Mouse (Mus musculus) cerebellum, postnatal 10 days (tissue): ENCODE results near the gene Auh.
A peak's percentile ranks its signal among the peaks of the same experiment; 100 is the strongest.

ENCODE experiments used
- DNase-seq, 2 experiments: peaks; one replicate each; pipeline ENCODE4 v3.0.0; 2021; ENCODE audit warnings: mixed read lengths in 2 of 2

Auh gene

GRCm38 (mm10) chr13:52833220-52833619 is 96.3 kb downstream of the Auh start:
- DNase-seq: peak in 1 of 2 experiments; percentile 23

GRCm38 (mm10) chr13:52832481-52833170 is 96.9 kb downstream of the Auh start:
- no peak for DNase-seq

- no peak for DNase-seq
Measured at GRCm38 (mm10) chr13:52831037-52831757, 98.3 kb downstream of the Auh start.

GRCm38 (mm10) chr13:52828946-52829523 is 100.4 kb downstream of the Auh start:
- DNase-seq: peak; percentile 30 to 35

GRCm38 (mm10) chr13:52828217-52828616 is 101.3 kb downstream of the Auh start:
- DNase-seq: no peak

- DNase-seq: no peak
Measured at GRCm38 (mm10) chr13:52826666-52827065, 102.8 kb downstream of the Auh start.

- DNase-seq: no peak
Measured at GRCm38 (mm10) chr13:52824754-52825153, 104.7 kb downstream of the Auh start.

GRCm38 (mm10) chr13:52822165-52823149 is 107.0 kb downstream of the Auh start:
- DNase-seq: no peak

- peak in 1 of 2 experiments; percentile 28 for DNase-seq
Measured at GRCm38 (mm10) chr13:52821571-52821970, 107.9 kb downstream of the Auh start.

GRCm38 (mm10) chr13:52819901-52820300 is 109.6 kb downstream of the Auh start:
- DNase-seq: no peak

- peak; percentile 56 to 68 for DNase-seq
Measured at GRCm38 (mm10) chr13:52818760-52819159, 110.7 kb downstream of the Auh start.

- DNase-seq: peak; percentile 60 to 65
Measured at GRCm38 (mm10) chr13:52817991-52818491, 111.4 kb downstream of the Auh start.

- no peak for DNase-seq
Measured at GRCm38 (mm10) chr13:52813750-52814149, 115.7 kb downstream of the Auh start.

- no peak for DNase-seq
Measured at GRCm38 (mm10) chr13:52812549-52813515, 116.6 kb downstream of the Auh start.

- no peak for DNase-seq
Measured at GRCm38 (mm10) chr13:52807722-52808121, 121.8 kb downstream of the Auh start.

GRCm38 (mm10) chr13:52806029-52806428 is 123.5 kb downstream of the Auh start:
- DNase-seq: no peak

- no peak for DNase-seq
Measured at GRCm38 (mm10) chr13:52805581-52805980, 123.9 kb downstream of the Auh start.

- no peak for DNase-seq
Measured at GRCm38 (mm10) chr13:52802482-52802881, 127.0 kb downstream of the Auh start.

- DNase-seq: no peak
Measured at GRCm38 (mm10) chr13:52800687-52801341, 128.7 kb downstream of the Auh start.

- no peak for DNase-seq
Measured at GRCm38 (mm10) chr13:52800091-52800490, 129.4 kb downstream of the Auh start.

GRCm38 (mm10) chr13:52794232-52794631 is 135.2 kb downstream of the Auh start:
- DNase-seq: no peak
